Comparison of ENCODE assay signal across 10 mouse cellular contexts in genomic region chr15:79099456-79099855, GRCm38 (mm10). TPM values are rescaled to one million over a fixed set of nuclear protein-coding genes. Genes with fewer than 3 reads are reported as not detected.
A peak's percentile ranks its signal among the peaks of the same experiment; 100 is the strongest.
DNase-seq lines count a peak whose midpoint lies in the region; ATAC-seq and TF ChIP-seq lines count a peak whose summit lies in the region.
"Had no signal": no experiment of that assay in that cellular context is flagged by ENCODE, and none has a peak within 500 bp of the region (broad histone marks: within the 10 kb centered on the region; RNA-seq: fewer than 3 reads in every experiment).

No protein-coding gene starts in this region.

- no peaks in the 10 kb centered on the region for H3K9me3 ChIP-seq in heart, embryonic 14.5 days (ENCODE audit: control insufficient read depth, low read length)
- H3K9me3 ChIP-seq in kidney, postnatal 0 days (replicated peaks; ENCODE audit: low read length) = no peaks in the 10 kb centered on the region

- TF ChIP-seq CTCF in layer of hippocampus, adult 2 months (conservative IDR thresholded peaks at IDR 0.05) = no peak
- no peak for TF ChIP-seq CTCF in kidney, postnatal 0 days (IDR thresholded peaks at IDR 0.05; ENCODE audit: low read depth)

- H3K9ac ChIP-seq in heart, embryonic 14.5 days (ENCODE audit: low read length) = no peak overlapping the region; the same call in 1 of the 2 replicates
- no peak overlapping the region for H3K9ac ChIP-seq in kidney, postnatal 0 days (ENCODE audit: low read depth, low read length)

- no peak for ATAC-seq in heart, embryonic 14.5 days (ENCODE audit: insufficient number of reproducible peaks, insufficient read depth, low FRiP score, low read depth)
- no peak for ATAC-seq in kidney, postnatal 0 days (replicated peaks; ENCODE audit: low FRiP score, low read depth)
- ATAC-seq in monocyte, adult 5-6 weeks (replicated peaks; ENCODE audit: insufficient number of reproducible peaks, low FRiP score, low TSS enrichment, poor library complexity, severe bottlenecking) = no peak
- no peak for ATAC-seq in CD4-positive, CD25-positive, alpha-beta regulatory T cell, adult 4 months

- H3K4me3 ChIP-seq in layer of hippocampus, adult 2 months = no peak overlapping the region
- no peak overlapping the region for H3K4me3 ChIP-seq in heart, embryonic 14.5 days (ENCODE audit: control insufficient read depth in 1 of 2, insufficient read depth in 1 of 2, low read depth in 1 of 2, low read length in 2 of 2)
- no peak overlapping the region for H3K4me3 ChIP-seq in kidney, postnatal 0 days (replicated peaks; ENCODE audit: low read depth, low read length)

- H3K27ac ChIP-seq in layer of hippocampus, adult 2 months = peak overlapping the region; percentile 91
- H3K27ac ChIP-seq in heart, embryonic 14.5 days (replicated peaks in 1 of 2; ENCODE audit: control insufficient read depth in 1 of 2, insufficient read depth in 1 of 2, low read depth in 2 of 2, low read length in 2 of 2) = peak overlapping the region; percentile 96 to 99
- peak overlapping the region; percentile 72; the same call in 1 of the 2 replicates for H3K27ac ChIP-seq in kidney, postnatal 0 days
- H3K27ac ChIP-seq: macrophage had no signal

- H3K4me1 ChIP-seq in heart, embryonic 14.5 days (ENCODE audit: control insufficient read depth in 2 of 2, insufficient read depth in 2 of 2, low read length in 2 of 2) = peaks cover 54 to 68% of the 10 kb centered on the region in 2 experiments
- H3K4me1 ChIP-seq in kidney, postnatal 0 days (replicated peaks; ENCODE audit: insufficient read depth, low read length) = peaks cover 30% of the 10 kb centered on the region; the same call in 1 of the 2 replicates

- H3K36me3 ChIP-seq in heart, embryonic 14.5 days (ENCODE audit: control insufficient read depth, insufficient read depth, low read length) = peaks cover 16% of the 10 kb centered on the region
- H3K36me3 ChIP-seq in kidney, postnatal 0 days (ENCODE audit: insufficient read depth, low read length) = peaks cover 8% of the 10 kb centered on the region

- DNase-seq in layer of hippocampus, adult 2 months (ENCODE audit: low spot score in 2 of 2) = no peak
- no peak for DNase-seq in layer of hippocampus, postnatal 36 days
- peak; percentile 59 for DNase-seq in kidney, postnatal 0 days (ENCODE audit: low spot score)
- peak; percentile 57 for DNase-seq in lung, postnatal 36 days
- DNase-seq: cerebellum, adult 9-11 months; thymus, postnatal 25 days had no signal

- WGBS in heart, embryonic 14.5 days = 58% methylated on average over 4 of the region's 4 CpGs
- 62% methylated on average over 4 of the region's 4 CpGs for WGBS in kidney, postnatal 0 days

- no peaks in the 10 kb centered on the region for H3K27me3 ChIP-seq in heart, embryonic 14.5 days (ENCODE audit: control insufficient read depth, insufficient read depth, low read length)
- H3K27me3 ChIP-seq in kidney, postnatal 0 days (ENCODE audit: insufficient read depth, low read length) = no peaks in the 10 kb centered on the region

- peak overlapping the region; percentile 5 for H3K4me2 ChIP-seq in heart, embryonic 14.5 days (ENCODE audit: low read length)
- no peak overlapping the region for H3K4me2 ChIP-seq in kidney, postnatal 0 days (ENCODE audit: low read length)

RNA-seq across cellular contexts. Expression of gene Micall1, which starts 9.2 kb away (rescaled TPM):
- 10 to 100 TPM; 31.4 to 35.3 TPM for total RNA-seq in layer of hippocampus, adult 2 months (2021)
- 10 to 100 TPM; 33.1 to 34.5 TPM for total RNA-seq in layer of hippocampus, postnatal 36 days (2021)
- 18.9 and 20.2 TPM in 2 replicates for polyA plus RNA-seq in heart, embryonic 14.5 days (2014; fragmentation: Nextera tagmentation; extraction: Ambion mirVana)
- 5.9 and 6.6 TPM in 2 replicates for polyA plus RNA-seq in kidney, postnatal 0 days (2015; fragmentation: Nextera tagmentation; extraction: Ambion mirVana)
- 12.9 to 26.3 TPM (median 16.2 TPM) in 3 replicates for total RNA-seq in monocyte, adult 5-6 weeks (2017)
- polyA plus RNA-seq in CD4-positive, CD25-positive, alpha-beta regulatory T cell, adult 4 months (2017; shearing (Covaris generic)) = 10 to 100 TPM; 11.8 to 22.1 TPM

RNA-seq across cellular contexts. Expression of gene Eif3l, which starts 24.5 kb away (rescaled TPM):
- 10 to 100 TPM; 68.9 to 69.5 TPM for total RNA-seq in layer of hippocampus, adult 2 months (2021)
- total RNA-seq in layer of hippocampus, postnatal 36 days (2021) = 10 to 100 TPM; 69.4 to 74.8 TPM
- polyA plus RNA-seq in heart, embryonic 14.5 days (2014; fragmentation: Nextera tagmentation; extraction: Ambion mirVana) = 144 and 153 TPM in 2 replicates
- polyA plus RNA-seq in kidney, postnatal 0 days (2015; fragmentation: Nextera tagmentation; extraction: Ambion mirVana) = 199 and 218 TPM in 2 replicates
- total RNA-seq in monocyte, adult 5-6 weeks (2017) = 102 to 117 TPM (median 113 TPM) in 3 replicates
- 100 to 1,000 TPM; 224 to 263 TPM for polyA plus RNA-seq in CD4-positive, CD25-positive, alpha-beta regulatory T cell, adult 4 months (2017; shearing (Covaris generic))

RNA-seq across cellular contexts. Expression of gene Ankrd54, which starts 36.8 kb away (rescaled TPM):
- total RNA-seq in layer of hippocampus, adult 2 months (2021) = 10 to 100 TPM; 17.4 to 19.5 TPM
- total RNA-seq in layer of hippocampus, postnatal 36 days (2021) = 10 to 100 TPM; 17.6 to 20.7 TPM
- 20.2 and 23.0 TPM in 2 replicates for polyA plus RNA-seq in heart, embryonic 14.5 days (2014; fragmentation: Nextera tagmentation; extraction: Ambion mirVana)
- polyA plus RNA-seq in kidney, postnatal 0 days (2015; fragmentation: Nextera tagmentation; extraction: Ambion mirVana) = 42.5 and 42.6 TPM in 2 replicates
- 8.1 to 17.1 TPM (median 13.3 TPM) in 3 replicates for total RNA-seq in monocyte, adult 5-6 weeks (2017)
- polyA plus RNA-seq in CD4-positive, CD25-positive, alpha-beta regulatory T cell, adult 4 months (2017; shearing (Covaris generic)) = 1 to 10 TPM; 3.5 to 9.6 TPM

RNA-seq across cellular contexts. Expression of gene Polr2f, which starts 41.4 kb away (rescaled TPM):
- 100 to 1,000 TPM in 1 of 2 experiments, 10 to 100 TPM in 1; 97.9 to 103 TPM for total RNA-seq in layer of hippocampus, adult 2 months (2021)
- total RNA-seq in layer of hippocampus, postnatal 36 days (2021) = 100 to 1,000 TPM in 1 of 2 experiments, 10 to 100 TPM in 1; 98.9 to 101 TPM
- polyA plus RNA-seq in heart, embryonic 14.5 days (2014; fragmentation: Nextera tagmentation; extraction: Ambion mirVana) = 271 and 299 TPM in 2 replicates
- polyA plus RNA-seq in kidney, postnatal 0 days (2015; fragmentation: Nextera tagmentation; extraction: Ambion mirVana) = 314 and 321 TPM in 2 replicates
- total RNA-seq in monocyte, adult 5-6 weeks (2017) = 26.5 to 98.4 TPM (median 53.0 TPM) in 3 replicates
- polyA plus RNA-seq in CD4-positive, CD25-positive, alpha-beta regulatory T cell, adult 4 months (2017; shearing (Covaris generic)) = 100 to 1,000 TPM in 1 of 2 experiments, 10 to 100 TPM in 1; 92.3 to 119 TPM

RNA-seq across cellular contexts. Expression of gene 1700088E04Rik, which starts 41.6 kb away (rescaled TPM):
- total RNA-seq in layer of hippocampus, adult 2 months (2021) = 10 to 100 TPM in 1 of 2 experiments, 1 to 10 TPM in 1; 8.8 to 10.3 TPM
- total RNA-seq in layer of hippocampus, postnatal 36 days (2021) = 1 to 10 TPM; 8.9 to 9.3 TPM
- 5.6 and 8.4 TPM in 2 replicates for polyA plus RNA-seq in heart, embryonic 14.5 days (2014; fragmentation: Nextera tagmentation; extraction: Ambion mirVana)
- 12.9 and 15.2 TPM in 2 replicates for polyA plus RNA-seq in kidney, postnatal 0 days (2015; fragmentation: Nextera tagmentation; extraction: Ambion mirVana)
- total RNA-seq in monocyte, adult 5-6 weeks (2017) = not detected in 3 replicates
- 10 to 100 TPM in 1 of 2 experiments, 1 to 10 TPM in 1; 4.1 to 10.1 TPM for polyA plus RNA-seq in CD4-positive, CD25-positive, alpha-beta regulatory T cell, adult 4 months (2017; shearing (Covaris generic))

Comparison
In these comparisons a context has a peak if more than half of its experiments do, and no peak if none do; other contexts are left out.
1. DNase-seq: peak in kidney, postnatal 0 days (single experiment) and lung, postnatal 36 days (single experiment); none in layer of hippocampus, adult 2 months (0 of 2) and layer of hippocampus, postnatal 36 days (0 of 2).
2. Peak in every context shown above with its lines, with median percentiles within 50 percentile points of each other: H3K27ac ChIP-seq.